Mouse (Mus musculus) embryonic facial prominence, embryonic 13.5 days (tissue): Measurements from ENCODE around the gene Mcoln1. TPM values are rescaled to one million over a fixed set of nuclear protein-coding genes. Genes with fewer than 3 reads are reported as not detected.

Experiments
- ATAC-seq: fragments of 200-750 bp; cut with Nextera tagmentation; 2 replicates; pipeline ENCODE4 v1.8.0; 2017; ENCODE audit warnings: low read depth; ENCODE audit not compliant: insufficient number of reproducible peaks, insufficient read depth, low FRiP score, low TSS enrichment
- H3K27ac ChIP-seq: fragments of 300-500 bp; sonication (generic); 2 replicates; pipeline ENCODE4 v1.5.1; 2015; ENCODE audit warnings: moderate library complexity, mild to moderate bottlenecking, inconsistent platforms
- H3K27me3 ChIP-seq: fragments of 300-500 bp; sonication (generic); 2 replicates; pipeline ENCODE4 v1.6.1; 2015; ENCODE audit warnings: mild to moderate bottlenecking, inconsistent platforms
- H3K36me3 ChIP-seq: fragments of 300-500 bp; sonication (generic); 2 replicates; pipeline ENCODE4 v1.6.1; 2015; ENCODE audit warnings: mild to moderate bottlenecking, inconsistent platforms
- H3K4me1 ChIP-seq: fragments of 300-500 bp; sonication (generic); 2 replicates; pipeline ENCODE4 v1.6.1; 2015; ENCODE audit warnings: inconsistent platforms
- H3K4me2 ChIP-seq: fragments of 300-500 bp; sonication (generic); 2 replicates; pipeline ENCODE4 v1.6.1; 2015; ENCODE audit warnings: moderate library complexity, mild to moderate bottlenecking, inconsistent platforms
- H3K4me3 ChIP-seq: fragments of 300-500 bp; sonication (generic); 2 replicates; pipeline ENCODE4 v1.5.1; 2015; ENCODE audit warnings: mild to moderate bottlenecking, inconsistent platforms
- H3K9ac ChIP-seq: fragments of 300-500 bp; sonication (generic); 2 replicates; pipeline ENCODE4 v1.6.1; 2015; ENCODE audit warnings: mild to moderate bottlenecking, inconsistent platforms
- H3K9me3 ChIP-seq: fragments of 300-500 bp; sonication (generic); 2 replicates; pipeline ENCODE4 v1.6.1; 2016; ENCODE audit warnings: inconsistent platforms
- WGBS: fragments of 180-500 bp; shearing (Covaris S2); methylation state at CpG from one replicate; pipeline ENCODE4 v1.1.7; 2015; ENCODE audit warnings: mixed read lengths; 5-methylcytosine and 5-hydroxymethylcytosine counted together
- polyA plus RNA-seq: library from polyadenylated mRNA; unstranded; fragments of >200 nt; fragmentation: Nextera tagmentation; extraction: Ambion mirVana; gene quantifications from 2 replicates; pipeline ENCODE4 v1.2.1, GENCODE M21; 2015

Mcoln1 gene
- 58.3 and 59.9 TPM in 2 replicates for polyA plus RNA-seq

DNA sequence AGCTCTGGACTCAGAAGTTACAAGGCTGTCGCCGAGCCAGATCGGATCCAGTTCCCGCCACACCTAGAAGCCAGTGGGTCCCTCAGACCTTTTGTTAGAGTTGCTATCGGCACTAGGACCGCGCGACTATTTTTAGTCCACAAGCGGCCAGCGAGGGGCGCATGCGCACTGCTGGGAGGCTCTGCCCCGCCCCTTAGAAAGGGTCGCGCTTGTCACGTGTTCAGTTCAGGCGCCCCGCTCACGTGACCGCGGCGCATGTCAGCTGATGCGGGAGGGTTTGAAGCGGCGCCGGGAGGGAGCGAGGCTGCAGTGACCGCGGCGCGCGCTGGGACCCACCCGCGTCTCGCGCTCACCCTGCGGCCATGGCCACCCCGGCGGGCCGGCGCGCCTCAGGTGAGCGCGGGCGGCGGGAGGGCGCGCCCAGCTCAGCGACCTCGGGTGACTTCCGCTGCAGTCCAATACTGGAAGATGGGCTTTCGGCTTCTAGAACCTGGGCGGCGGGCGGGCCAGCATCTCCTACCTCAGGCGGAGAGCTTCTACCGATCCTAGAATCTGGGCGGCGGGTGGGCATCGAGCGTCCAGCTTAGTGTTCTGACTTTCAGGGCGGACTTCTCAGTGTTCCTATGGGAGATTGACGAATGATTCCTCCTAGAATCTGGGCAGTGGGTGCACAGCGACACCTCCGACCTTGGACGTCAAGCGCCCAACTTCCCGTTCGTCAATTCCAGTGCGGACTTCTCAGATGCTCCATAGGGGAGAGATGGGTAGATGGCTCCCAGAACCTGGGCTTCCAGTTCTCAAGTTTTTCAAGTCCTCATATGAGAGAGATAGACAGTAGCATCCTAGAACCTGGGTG lies at the start of gene Mcoln1:
TSS of gene Mcoln1 (plus strand) at position 223 of the 856 bp plus-strand sequence.
- Histone ChIP-seq H3K27ac (peak within 1 kb of the TSS; percentile 92), H3K27me3 (no peaks in the 10 kb centered on the region), H3K9me3 (peaks cover 11% of the 10 kb centered on the region; the same call in 1 of the 2 replicates), H3K36me3 (peaks cover 37% of the 10 kb centered on the region), H3K9ac (peak within 1 kb of the TSS; percentile 88), H3K4me3 (peak within 1 kb of the TSS; percentile 79), H3K4me1 (peaks cover 28% of the 10 kb centered on the region), H3K4me2 (peak within 1 kb of the TSS; percentile 88)
- ATAC-seq = peak; percentile 85
- WGBS = under 1% methylated on average over 70 of the region's 70 CpGs

DNA sequence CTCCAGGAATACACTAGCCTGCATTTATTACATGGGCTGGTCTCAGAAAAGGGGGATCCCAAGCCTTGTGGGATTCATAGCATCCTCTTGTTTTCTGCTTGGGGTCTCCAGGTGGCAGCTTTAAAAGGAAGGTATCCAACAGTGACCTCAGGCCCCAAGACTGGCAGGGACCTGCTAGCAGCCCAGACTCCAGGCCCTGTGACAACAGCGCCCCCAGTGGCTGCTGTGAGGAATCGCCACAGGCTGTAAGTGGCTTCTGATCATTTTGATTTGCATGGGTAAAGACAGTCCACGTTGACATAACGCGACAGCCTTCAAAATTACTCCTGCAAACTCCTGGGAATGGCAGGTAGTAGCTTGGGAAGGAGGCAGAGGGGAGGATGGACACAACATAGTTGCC lies 49.6 kb upstream of the Mcoln1 start:
- Histone ChIP-seq H3K9ac (no peak overlapping the region), H3K36me3 (peaks cover 99% of the 10 kb centered on the region), H3K4me1 (no peaks in the 10 kb centered on the region), H3K9me3 (no peaks in the 10 kb centered on the region), H3K4me2 (no peak overlapping the region), H3K27ac (no peak overlapping the region), H3K4me3 (no peak overlapping the region), H3K27me3 (no peaks in the 10 kb centered on the region)
- no peak for ATAC-seq
- 35% methylated on average over 5 of the region's 5 CpGs for WGBS

DNA sequence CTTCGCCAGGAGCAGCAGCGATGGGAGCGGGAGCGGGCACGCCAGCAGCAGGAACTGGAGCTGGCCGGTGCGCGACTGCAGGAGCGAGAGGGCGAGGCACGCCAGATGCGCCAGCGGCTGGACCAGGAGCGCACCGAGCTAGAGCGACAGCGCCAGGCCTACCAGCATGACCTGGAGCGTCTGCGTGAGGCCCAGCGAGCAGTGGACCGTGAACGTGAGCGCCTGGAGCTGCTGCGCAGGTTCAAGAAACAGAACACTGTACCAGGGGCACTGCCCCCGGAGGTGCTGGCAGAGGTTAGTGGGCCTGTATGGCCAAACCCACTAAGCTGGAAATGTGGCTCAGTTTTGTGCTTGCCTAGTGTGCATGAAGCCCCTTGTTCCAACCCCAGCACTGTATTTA lies 48.3 kb upstream of the Mcoln1 start:
- ATAC-seq = no peak
- Histone ChIP-seq H3K9me3 (no peaks in the 10 kb centered on the region), H3K27me3 (no peaks in the 10 kb centered on the region), H3K9ac (no peak overlapping the region), H3K4me3 (no peak overlapping the region), H3K4me1 (no peaks in the 10 kb centered on the region), H3K36me3 (peaks cover 98% of the 10 kb centered on the region), H3K27ac (no peak overlapping the region), H3K4me2 (no peak overlapping the region)
- 96% methylated on average over 25 of the region's 25 CpGs for WGBS

DNA sequence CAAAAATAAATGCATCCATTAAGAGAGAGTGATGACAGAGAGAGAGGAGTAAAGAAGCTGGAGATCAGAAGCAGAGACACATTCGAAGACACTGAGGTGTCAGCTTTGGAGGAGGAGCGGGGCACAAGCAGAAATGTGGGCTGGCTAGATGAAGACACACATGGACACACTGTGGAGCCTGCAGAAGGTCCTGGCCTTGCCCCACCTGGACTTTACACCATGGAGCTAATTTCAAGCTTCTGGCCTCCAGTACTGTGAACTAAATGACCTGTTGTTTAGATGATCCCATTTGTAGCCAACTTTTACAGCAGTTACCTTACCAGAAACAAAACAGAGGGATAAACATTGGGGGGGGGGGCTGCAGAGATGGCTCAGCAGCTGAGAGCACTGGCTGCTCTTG lies 37.0 kb upstream of the Mcoln1 start:
- Histone ChIP-seq H3K4me1 (0 out of 2 replicates have a peak, but pooled peaks cover 10% of the 10 kb centered on the region), H3K27me3 (no peaks in the 10 kb centered on the region), H3K9me3 (no peaks in the 10 kb centered on the region), H3K4me3 (no peak overlapping the region), H3K9ac (no peak overlapping the region), H3K27ac (no peak overlapping the region), H3K4me2 (no peak overlapping the region), H3K36me3 (peaks cover 8% of the 10 kb centered on the region)
- no peak for ATAC-seq
- 86% methylated on average over 2 of the region's 2 CpGs for WGBS

- Histone ChIP-seq H3K9me3 (no peaks in the 10 kb centered on the region), H3K4me2 (no peak overlapping the region), H3K4me1 (0 out of 2 replicates have a peak, but pooled peaks cover 10% of the 10 kb centered on the region), H3K36me3 (no peaks in the 10 kb centered on the region), H3K9ac (no peak overlapping the region), H3K4me3 (no peak overlapping the region), H3K27ac (no peak overlapping the region), H3K27me3 (no peaks in the 10 kb centered on the region)
- ATAC-seq = no peak
- 45% methylated on average over 5 of the region's 5 CpGs for WGBS
These were observed 35.9 kb upstream of the Mcoln1 start for GRCm38 (mm10) chr8:3464309-3464708.

GRCm38 (mm10) chr8:3467006-3467885 lies 33.0 kb upstream of the Mcoln1 start, which contains the start of gene Pex11g:
TSS of gene Pex11g (minus strand) at chr8:3467680.
- 0 out of 2 replicates have a peak, but pooled peaks cover 13% of the 10 kb centered on the region for H3K4me1 ChIP-seq
- H3K27ac ChIP-seq = peak within 1 kb of the TSS; percentile 68
- H3K4me3 ChIP-seq = peak within 1 kb of the TSS; percentile 52
- peak; percentile 87 for ATAC-seq
- peak within 1 kb of the TSS; percentile 69 for H3K4me2 ChIP-seq
- no peaks in the 10 kb centered on the region for H3K9me3 ChIP-seq
- H3K27me3 ChIP-seq = no peaks in the 10 kb centered on the region
- WGBS = 7% methylated on average over 32 of the region's 32 CpGs
- peak within 1 kb of the TSS; percentile 77 for H3K9ac ChIP-seq
- no peaks in the 10 kb centered on the region for H3K36me3 ChIP-seq

DNA sequence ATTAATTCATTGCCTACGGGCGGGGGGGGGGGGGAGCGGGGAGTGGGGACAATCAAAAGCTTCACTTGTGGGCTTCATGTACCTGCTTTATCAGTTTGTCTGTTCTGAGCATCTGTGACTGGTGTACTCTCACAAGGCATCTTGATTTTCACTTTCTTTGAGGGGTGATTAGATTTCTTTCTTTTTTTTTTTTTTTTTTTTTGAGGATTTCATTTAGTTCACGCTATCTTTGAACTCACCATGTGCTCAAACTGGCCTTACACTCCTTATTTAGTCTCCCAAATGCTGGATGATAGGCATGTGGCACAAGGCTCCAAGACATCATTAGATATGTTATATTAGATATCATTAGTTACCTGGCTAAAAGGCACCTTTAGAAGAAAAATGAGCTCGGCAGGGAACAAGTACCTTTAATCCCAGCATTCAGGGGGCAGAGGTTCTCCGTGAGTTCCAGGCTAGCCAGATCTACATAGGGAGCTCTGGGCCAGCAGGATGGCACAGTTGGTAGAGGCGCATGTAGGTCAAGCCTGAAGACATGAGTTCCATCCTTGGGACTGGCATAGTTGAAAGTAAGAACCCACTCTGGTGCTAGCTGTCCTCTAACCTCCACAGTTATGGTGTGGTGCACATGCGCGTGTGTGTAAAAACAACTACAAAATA lies 32.2 kb upstream of the Mcoln1 start:
- peak overlapping the region; percentile 77 for H3K9ac ChIP-seq
- H3K36me3 ChIP-seq = no peaks in the 10 kb centered on the region
- H3K9me3 ChIP-seq = no peaks in the 10 kb centered on the region
- WGBS = 55% methylated on average over 9 of the region's 9 CpGs
- peak overlapping the region; percentile 52 for H3K4me3 ChIP-seq
- no peaks in the 10 kb centered on the region for H3K27me3 ChIP-seq
- peak overlapping the region; percentile 69 for H3K4me2 ChIP-seq
- H3K27ac ChIP-seq = peak overlapping the region; percentile 68
- no peak for ATAC-seq
- H3K4me1 ChIP-seq = 0 out of 2 replicates have a peak, but pooled peaks cover 13% of the 10 kb centered on the region

GRCm38 (mm10) chr8:3468838-3469237 lies 31.4 kb upstream of the Mcoln1 start:
- Histone ChIP-seq H3K4me3 (no peak overlapping the region), H3K9ac (no peak overlapping the region), H3K27ac (no peak overlapping the region), H3K4me1 (0 out of 2 replicates have a peak, but pooled peaks cover 13% of the 10 kb centered on the region), H3K36me3 (no peaks in the 10 kb centered on the region), H3K27me3 (no peaks in the 10 kb centered on the region), H3K4me2 (no peak overlapping the region), H3K9me3 (no peaks in the 10 kb centered on the region)
- ATAC-seq = no peak
- 96% methylated on average over 1 of the region's 1 CpGs for WGBS

GRCm38 (mm10) chr8:3470562-3470961 lies 29.7 kb upstream of the Mcoln1 start, which contains the start of gene Tex45:
TSS of gene Tex45 (plus strand) at chr8:3470862.
- Histone ChIP-seq H3K36me3 (no peaks in the 10 kb centered on the region), H3K9me3 (no peaks in the 10 kb centered on the region), H3K9ac (no peak within 1 kb of the TSS), H3K4me1 (0 out of 2 replicates have a peak, but pooled peaks cover 13% of the 10 kb centered on the region), H3K27ac (no peak within 1 kb of the TSS), H3K4me3 (no peak within 1 kb of the TSS), H3K27me3 (peaks cover 5% of the 10 kb centered on the region; the same call in 1 of the 2 replicates), H3K4me2 (no peak within 1 kb of the TSS)
- ATAC-seq = no peak

DNA sequence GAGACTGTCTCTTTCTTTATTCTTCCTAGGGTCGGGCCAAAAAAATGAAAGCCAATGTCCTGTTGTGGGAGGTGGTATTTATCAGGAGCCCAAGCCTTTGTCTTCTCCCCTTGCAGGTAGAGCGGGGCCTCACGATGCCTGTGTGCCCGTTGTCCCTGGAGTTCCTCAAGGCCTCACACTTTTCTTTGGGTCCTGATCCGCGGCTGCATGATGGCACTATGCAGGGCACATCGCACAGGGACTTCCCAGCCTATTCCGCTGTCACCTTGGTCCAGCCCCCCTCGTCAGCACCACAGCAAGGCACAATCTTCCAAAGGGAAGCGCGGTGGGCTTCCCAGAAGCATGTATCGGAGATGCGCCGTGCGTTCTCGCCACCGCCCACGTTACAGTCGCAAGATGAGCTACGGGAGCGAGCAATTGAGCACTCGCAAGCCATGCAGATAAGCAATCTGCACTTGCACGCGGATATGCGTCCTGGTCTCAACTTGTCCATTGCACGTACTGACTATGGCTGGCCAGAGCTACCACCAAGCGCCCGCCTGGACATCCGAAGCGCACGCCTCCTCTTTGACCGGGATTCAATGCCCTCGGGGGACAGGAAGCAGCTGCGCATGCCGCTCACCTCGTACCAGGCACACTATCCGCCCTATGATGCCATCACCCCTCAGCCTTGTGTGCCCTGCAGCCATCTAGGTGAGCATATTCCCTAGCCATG lies 24.4 kb upstream of the Mcoln1 start:
- Histone ChIP-seq H3K27me3 (peaks cover 14% of the 10 kb centered on the region), H3K4me2 (peak overlapping the region; percentile 67), H3K9ac (peak overlapping the region; percentile 55), H3K36me3 (no peaks in the 10 kb centered on the region), H3K9me3 (no peaks in the 10 kb centered on the region), H3K4me1 (peaks cover 3% of the 10 kb centered on the region), H3K4me3 (peak overlapping the region; percentile 36), H3K27ac (no peak overlapping the region)
- no peak for ATAC-seq
- WGBS = 21% methylated on average over 37 of the region's 37 CpGs
